Mouse (Mus musculus) cortical plate, adult 2 months (tissue): Measurements from ENCODE around the gene Gm7271. TPM values are rescaled to one million over a fixed set of nuclear protein-coding genes. Genes with fewer than 3 reads are reported as not detected.

Experiments
- H3K27ac ChIP-seq: fragments of 200-500 bp; 2 replicates; pipeline ENCODE4 v1.5.1; 2012; ENCODE audit warnings: low read length, control low read depth, inconsistent platforms; ENCODE audit not compliant: insufficient read depth
- H3K4me1 ChIP-seq: fragments of 200-500 bp; 2 replicates; pipeline ENCODE4 v1.6.1; 2011; ENCODE audit warnings: low read length; ENCODE audit not compliant: control insufficient read depth, insufficient read depth
- H3K4me3 ChIP-seq: fragments of 200-500 bp; 2 replicates; pipeline ENCODE4 v1.5.1; 2011; ENCODE audit warnings: mild to moderate bottlenecking, low read length, control low read depth; ENCODE audit not compliant: insufficient read depth
- CTCF ChIP-seq: fragments of 200-500 bp; IDR thresholded peaks from 2 replicates; pipeline ENCODE4 v1.5.1; 2011; ENCODE audit warnings: mild to moderate bottlenecking, control low read depth, low read length; ENCODE audit not compliant: insufficient read depth; ENCODE audit errors: extremely low read depth
- POLR2A ChIP-seq: fragments of 200-500 bp; IDR thresholded peaks from 2 replicates; pipeline ENCODE4 v1.6.1; 2011; ENCODE audit warnings: mild to moderate bottlenecking, low read length, control low read depth; ENCODE audit not compliant: insufficient read depth; ENCODE audit errors: extremely low read depth
- polyA plus RNA-seq: library from polyadenylated mRNA; depleted of rRNA; stranded (reverse); fragments of >200 nt; gene quantifications from 2 replicates; pipeline ENCODE4 v1.2.3, GENCODE M21; 2012

Gm7271 gene
- polyA plus RNA-seq, 1 experiment, result 0.44 TPM

- TF ChIP-seq POLR2A (no peak), CTCF (no peak)
- Histone ChIP-seq H3K4me3 (no peak overlapping the region), H3K4me1 (no peaks in the 10 kb centered on the region), H3K27ac (no peak overlapping the region)
Measured at GRCm38 (mm10) chr5:76525066-76525465, 41.2 kb downstream of the Gm7271 start.

GRCm38 (mm10) chr5:76525829-76526228 is 42.0 kb downstream of the Gm7271 start:
- no peak overlapping the region for H3K27ac ChIP-seq
- H3K4me1 ChIP-seq, result peaks cover 2% of the 10 kb centered on the region; the same call in 1 of the 2 replicates
- TF ChIP-seq CTCF, result no peak
- TF ChIP-seq POLR2A, result no peak
- H3K4me3 ChIP-seq, result no peak overlapping the region

GRCm38 (mm10) chr5:76529040-76529703 is 45.3 kb downstream of the Gm7271 start, which contains the start of gene Exoc1:
Exoc1 (plus strand) TSS chr5:76529311.
- H3K4me3 ChIP-seq, result peak within 1 kb of the TSS; percentile 36
- H3K27ac ChIP-seq, result no peak within 1 kb of the TSS
- no peak for TF ChIP-seq CTCF
- 0 out of 2 replicates have a peak, but pooled peaks have one; percentile 54 for TF ChIP-seq POLR2A
- H3K4me1 ChIP-seq, result peaks cover 4% of the 10 kb centered on the region; the same call in 1 of the 2 replicates

GRCm38 (mm10) chr5:76529704-76530066 is 45.8 kb downstream of the Gm7271 start:
- TF ChIP-seq POLR2A, result no peak
- no peak for TF ChIP-seq CTCF
- Histone ChIP-seq H3K4me3 (peak overlapping the region; percentile 36), H3K27ac (no peak overlapping the region), H3K4me1 (peaks cover 4% of the 10 kb centered on the region; the same call in 1 of the 2 replicates)

GRCm38 (mm10) chr5:76533186-76533585 is 49.3 kb downstream of the Gm7271 start:
- TF ChIP-seq CTCF (no peak), POLR2A (no peak)
- H3K4me3 ChIP-seq, result no peak overlapping the region
- no peak overlapping the region for H3K27ac ChIP-seq
- peaks cover 4% of the 10 kb centered on the region; the same call in 1 of the 2 replicates for H3K4me1 ChIP-seq

GRCm38 (mm10) chr5:76536231-76536630 is 52.4 kb downstream of the Gm7271 start:
- TF ChIP-seq POLR2A (no peak), CTCF (no peak)
- H3K4me3 ChIP-seq, result no peak overlapping the region
- no peak overlapping the region for H3K27ac ChIP-seq
- H3K4me1 ChIP-seq, result peaks cover 2% of the 10 kb centered on the region; the same call in 1 of the 2 replicates

- TF ChIP-seq POLR2A (no peak), CTCF (no peak)
- Histone ChIP-seq H3K27ac (no peak overlapping the region), H3K4me3 (no peak overlapping the region), H3K4me1 (peaks cover 2% of the 10 kb centered on the region; the same call in 1 of the 2 replicates)
Measured at GRCm38 (mm10) chr5:76537578-76537977, 53.7 kb downstream of the Gm7271 start.

GRCm38 (mm10) chr5:76540181-76540580 is 56.3 kb downstream of the Gm7271 start:
- no peaks in the 10 kb centered on the region; the same call in 1 of the 2 replicates for H3K4me1 ChIP-seq
- no peak overlapping the region for H3K27ac ChIP-seq
- H3K4me3 ChIP-seq, result no peak overlapping the region
- TF ChIP-seq POLR2A (no peak), CTCF (no peak)

- no peak for TF ChIP-seq CTCF
- no peak for TF ChIP-seq POLR2A
- Histone ChIP-seq H3K27ac (no peak overlapping the region), H3K4me3 (no peak overlapping the region), H3K4me1 (no peaks in the 10 kb centered on the region; the same call in 1 of the 2 replicates)
Measured at GRCm38 (mm10) chr5:76540842-76541241, 57.0 kb downstream of the Gm7271 start.

- no peak for TF ChIP-seq CTCF
- no peak for TF ChIP-seq POLR2A
- Histone ChIP-seq H3K4me1 (no peaks in the 10 kb centered on the region; the same call in 1 of the 2 replicates), H3K4me3 (no peak overlapping the region), H3K27ac (no peak overlapping the region)
Measured at GRCm38 (mm10) chr5:76543200-76543599, 59.4 kb downstream of the Gm7271 start.

GRCm38 (mm10) chr5:76550426-76550825 is 66.6 kb downstream of the Gm7271 start:
- Histone ChIP-seq H3K4me3 (no peak overlapping the region), H3K27ac (no peak overlapping the region), H3K4me1 (no peaks in the 10 kb centered on the region)
- TF ChIP-seq CTCF (no peak), POLR2A (no peak)
